Mouse (Mus musculus) retina, postnatal 7 days (tissue): Measurements from ENCODE around the gene Mgst2.

Source experiments
- DNase-seq: peaks from one replicate; pipeline ENCODE4 v3.0.0-alpha.2; 2012; ENCODE audit warnings: low read depth, low spot score

Mgst2 gene

GRCm38 (mm10) chr3:51654303-51655055, 5.7 kb upstream of the Mgst2 start:
- DNase-seq: no peak

DNA sequence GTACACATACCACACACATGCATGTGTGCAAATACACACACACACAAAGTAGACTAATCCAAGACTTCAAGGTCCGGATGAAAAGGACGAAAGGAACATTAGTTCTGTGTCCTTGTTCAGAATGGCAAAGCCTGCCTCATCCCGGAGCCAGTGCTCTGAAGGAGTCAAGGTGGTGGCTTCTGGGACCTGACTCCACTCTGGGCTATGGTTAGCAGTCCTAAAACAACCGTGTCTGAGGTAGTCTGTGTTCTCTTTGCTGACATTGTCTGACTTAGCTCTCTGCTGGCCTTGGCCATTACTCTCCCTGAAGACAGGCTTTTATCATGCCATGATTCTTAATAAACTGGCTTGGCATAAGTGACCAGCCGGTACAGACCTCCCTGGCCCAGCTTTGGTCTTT, 745 bp upstream of the Mgst2 start:
- no peak for DNase-seq

DNA sequence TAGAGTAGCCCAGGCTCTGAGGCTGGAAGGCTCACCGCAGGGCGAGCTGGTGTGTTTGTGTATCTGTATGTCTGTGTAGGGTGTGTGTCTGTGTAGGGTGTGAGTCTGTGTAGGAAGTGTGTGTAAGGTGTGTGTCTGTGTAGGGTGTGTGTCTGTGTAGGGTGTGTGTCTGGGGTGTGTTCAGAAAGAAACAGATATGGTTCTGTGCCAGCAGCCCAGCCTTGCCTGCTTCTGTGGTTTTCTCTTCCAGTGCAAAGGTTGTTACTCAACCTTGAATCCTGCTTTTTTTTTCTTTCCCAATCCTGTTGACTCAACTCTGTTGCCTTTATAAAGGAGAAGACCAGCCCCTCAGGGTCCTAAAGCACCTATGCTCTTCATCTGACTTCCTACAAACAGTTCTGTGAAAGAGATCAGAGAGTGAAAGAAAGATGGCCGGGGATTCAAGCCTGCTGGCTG, 689 bp downstream of the Mgst2 start:
- DNase-seq: no peak

DNA sequence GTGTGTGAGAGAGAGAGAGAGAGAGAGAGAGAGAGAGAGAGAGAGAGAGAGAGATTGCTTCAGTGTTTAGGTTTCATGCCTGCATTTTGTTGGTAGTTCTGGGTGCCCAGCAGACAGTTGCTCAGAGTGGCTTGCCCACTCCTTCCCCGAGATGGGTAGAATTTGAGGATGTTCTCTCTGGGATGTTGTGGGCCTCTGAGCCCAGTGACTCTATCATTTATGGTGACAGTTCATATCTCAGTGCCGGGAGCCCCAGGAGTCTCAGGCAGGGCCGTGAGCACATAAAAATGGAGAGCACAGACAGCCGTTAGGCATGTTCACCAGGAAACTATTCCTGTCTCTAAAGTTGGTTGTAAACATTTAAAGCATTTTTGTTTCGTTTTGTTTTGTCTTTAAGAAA, 1.2 kb downstream of the Mgst2 start:
- DNase-seq: no peak

GRCm38 (mm10) chr3:51661880-51662550, 1.9 kb downstream of the Mgst2 start:
- no peak for DNase-seq

- DNase-seq: no peak
These were observed 2.4 kb downstream of the Mgst2 start for GRCm38 (mm10) chr3:51662557-51662956.

DNA sequence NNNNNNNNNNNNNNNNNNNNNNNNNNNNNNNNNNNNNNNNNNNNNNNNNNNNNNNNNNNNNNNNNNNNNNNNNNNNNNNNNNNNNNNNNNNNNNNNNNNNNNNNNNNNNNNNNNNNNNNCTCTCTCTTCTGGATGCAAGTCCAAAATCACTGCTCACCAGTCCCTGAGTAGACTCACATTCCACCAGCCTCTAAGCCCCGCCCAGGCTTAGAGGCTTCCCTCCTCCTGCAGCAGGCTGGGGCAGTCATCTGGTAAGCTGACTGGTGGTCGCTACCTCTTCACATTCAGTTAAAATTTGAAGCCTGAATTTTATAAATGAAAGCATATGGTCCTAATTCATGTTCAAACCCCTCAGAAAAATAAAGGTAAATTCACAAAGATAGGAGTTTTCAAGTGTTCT, 8.4 kb downstream of the Mgst2 start:
- no peak for DNase-seq

DNA sequence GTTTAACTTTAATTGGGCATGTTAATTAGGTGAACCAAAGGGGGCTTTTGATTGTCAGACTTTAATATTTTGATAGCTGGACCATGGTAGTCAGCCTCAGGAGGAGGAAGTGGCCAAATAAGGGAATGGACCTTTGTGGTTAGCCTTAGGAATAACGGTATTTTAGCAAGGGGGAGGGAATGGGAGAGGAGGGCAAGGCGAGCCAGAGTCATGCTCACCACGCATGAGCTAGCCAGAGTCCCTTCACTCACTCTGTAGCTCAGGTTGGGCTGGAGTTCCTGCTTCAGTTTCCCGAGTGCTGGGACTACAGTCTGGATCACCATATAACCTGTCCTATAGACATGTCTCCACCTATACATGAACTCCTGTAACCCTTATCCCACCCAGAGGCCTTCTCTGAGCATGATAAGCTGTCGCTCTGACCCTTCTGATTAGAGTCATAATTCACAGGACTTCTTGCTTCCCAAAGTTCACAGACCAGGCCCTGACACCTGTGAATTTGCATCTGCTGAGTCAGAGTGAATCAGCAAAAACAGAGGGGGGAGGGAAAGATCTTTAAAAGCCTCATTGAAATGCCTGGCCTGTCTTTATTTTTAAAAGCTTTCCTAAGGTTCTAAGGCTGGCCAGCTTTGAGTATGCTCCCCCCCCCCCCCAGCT, 10.4 kb downstream of the Mgst2 start:
- DNase-seq: no peak

DNA sequence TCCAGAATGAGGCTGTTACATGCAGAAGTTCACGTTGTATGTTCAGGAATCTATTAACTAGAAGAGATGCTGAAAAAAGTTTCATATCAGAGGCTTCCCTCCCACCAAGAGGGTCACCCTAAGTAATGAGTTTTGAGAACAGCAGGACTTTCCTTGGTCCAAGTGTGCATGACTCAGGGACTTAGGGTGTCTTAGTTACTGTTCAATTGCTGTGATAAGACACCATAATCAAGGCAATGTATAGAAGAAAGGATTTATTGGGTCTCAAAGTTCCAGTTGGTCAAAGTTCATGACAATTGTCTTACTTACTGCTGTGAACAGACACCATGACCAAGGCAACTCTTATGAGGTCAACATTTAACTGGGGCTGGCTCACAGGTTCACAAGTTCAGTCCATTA, 10.9 kb downstream of the Mgst2 start:
- no peak for DNase-seq

DNA sequence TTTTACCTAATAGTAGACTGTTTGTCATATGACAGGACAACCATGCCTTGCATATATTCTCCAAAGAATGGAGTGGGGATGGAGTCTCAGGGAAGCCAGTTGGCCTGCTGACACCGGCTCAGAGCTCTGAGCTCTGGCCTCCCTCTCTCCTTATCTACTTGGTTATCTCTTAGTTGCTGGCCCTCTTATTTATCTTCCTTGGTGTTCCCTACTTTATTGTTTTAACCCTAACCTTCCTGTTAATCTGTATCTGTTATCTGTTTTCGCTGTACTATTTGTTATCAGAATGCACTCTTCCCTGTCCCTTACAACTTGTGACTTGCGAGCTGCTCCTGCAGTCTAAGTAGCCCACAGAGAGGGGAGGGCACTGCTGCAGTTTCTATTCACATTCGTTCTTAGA, 12.5 kb downstream of the Mgst2 start:
- DNase-seq: no peak

DNA sequence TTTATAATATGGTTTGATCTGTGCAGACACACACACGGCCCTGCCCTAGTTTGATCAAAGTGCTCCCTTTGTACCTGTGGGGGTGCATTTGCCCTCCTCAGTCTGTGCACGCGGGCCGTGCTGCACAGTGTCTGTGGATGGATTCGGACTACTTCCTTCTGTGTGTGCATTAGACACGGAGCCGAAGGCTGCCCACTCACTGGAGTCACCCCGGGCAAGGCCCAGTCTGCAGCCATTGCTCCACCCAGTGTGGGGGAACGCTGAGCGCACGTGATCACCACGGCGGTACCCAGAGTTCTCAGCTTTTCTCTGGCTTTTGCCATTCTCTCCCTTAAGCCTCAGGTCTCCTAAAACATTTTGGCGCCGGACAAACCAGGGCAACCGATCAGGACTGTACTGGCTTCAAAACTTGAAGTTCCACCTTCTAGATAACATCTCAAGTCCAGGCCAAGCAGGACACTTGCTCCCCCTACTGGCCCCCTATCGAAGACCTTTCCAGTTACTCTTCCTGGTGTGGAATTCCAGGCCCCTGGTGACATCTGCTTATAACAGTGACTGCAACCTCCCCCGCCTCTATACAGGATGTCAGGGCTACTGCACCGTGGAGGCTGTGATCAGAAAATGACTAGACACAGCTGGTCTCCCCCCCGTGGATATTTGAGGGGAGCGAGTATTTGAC, 13.4 kb downstream of the Mgst2 start:
- no peak for DNase-seq

DNA sequence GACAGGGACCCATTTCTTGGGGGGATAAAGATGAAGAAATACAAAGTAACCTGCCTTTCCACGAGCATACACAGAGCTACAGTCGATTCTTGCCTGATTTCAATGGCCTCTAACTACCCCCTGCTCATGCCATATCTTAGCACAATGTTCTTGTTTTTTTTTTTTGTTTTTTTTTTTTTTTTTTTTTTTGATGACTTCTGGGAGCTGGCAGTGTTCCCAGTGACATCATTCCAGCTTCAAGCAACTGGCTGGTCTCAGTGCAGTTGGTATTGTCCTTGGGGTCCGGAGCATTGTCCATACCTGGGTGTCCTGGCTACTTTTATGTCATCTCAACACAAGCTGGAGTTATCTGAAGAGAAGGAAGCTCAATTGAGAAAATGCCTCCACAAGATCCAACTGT, 14.8 kb downstream of the Mgst2 start:
- no peak for DNase-seq

DNA sequence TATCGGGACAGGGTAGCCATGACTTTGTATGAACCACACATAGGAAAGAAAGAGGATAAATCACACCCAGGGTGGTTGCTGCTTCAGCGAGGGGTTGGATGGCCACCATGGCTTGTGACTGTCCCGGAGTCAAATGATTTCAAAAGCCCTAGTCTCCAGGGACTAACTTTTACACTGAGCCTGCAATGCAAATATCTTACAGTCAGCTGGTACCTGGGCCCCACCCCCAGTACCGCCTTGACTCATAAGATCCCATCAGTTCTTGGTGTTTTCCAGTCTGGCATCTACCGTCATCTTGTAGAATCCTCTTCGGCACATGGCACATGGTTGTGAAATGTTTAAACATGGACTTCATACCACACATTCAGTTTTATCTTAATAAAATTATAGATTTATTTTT, 25.4 kb downstream of the Mgst2 start:
- DNase-seq: no peak

DNA sequence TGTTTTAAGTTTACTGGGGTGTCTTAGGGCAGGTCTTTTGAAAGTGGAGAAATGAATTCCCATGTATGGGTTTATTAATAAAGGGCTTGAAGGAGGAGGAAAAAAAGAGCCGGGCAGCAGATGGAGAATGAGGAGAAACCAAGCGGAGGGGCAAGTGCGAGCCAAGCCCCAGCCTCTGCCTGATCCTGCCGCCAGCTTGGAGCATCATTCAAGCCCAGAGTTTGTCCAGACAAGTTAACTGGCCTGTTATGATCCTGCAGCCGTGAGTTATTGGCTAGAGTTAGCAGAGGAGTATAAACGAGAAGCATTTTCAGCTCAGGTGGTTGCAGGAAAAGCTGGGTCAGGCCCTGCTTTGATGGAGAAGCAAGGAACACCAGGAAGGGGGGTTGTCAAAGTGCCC, 26.2 kb downstream of the Mgst2 start:
- no peak for DNase-seq

GRCm38 (mm10) chr3:51686791-51687190, 26.6 kb downstream of the Mgst2 start:
- no peak for DNase-seq

DNA sequence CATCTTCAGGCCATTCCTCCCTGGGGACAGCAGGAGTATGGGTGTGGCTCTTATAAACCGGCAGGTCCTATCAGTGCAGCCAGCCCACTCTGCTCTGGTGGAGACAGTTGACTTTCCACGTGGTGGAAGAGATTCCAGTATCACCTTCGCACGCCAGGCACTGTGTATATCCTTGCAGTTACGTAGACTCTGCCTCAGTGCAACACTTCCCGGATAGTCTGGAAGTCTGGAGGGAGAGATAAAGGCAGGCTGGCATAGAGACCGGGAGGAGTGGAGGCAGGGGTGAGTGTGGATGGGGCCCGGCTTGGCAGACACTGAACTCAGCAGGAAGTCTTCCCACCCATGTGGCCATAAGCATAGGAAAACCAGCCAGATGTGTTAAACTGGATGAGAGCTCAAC, 28.6 kb downstream of the Mgst2 start:
- no peak for DNase-seq

DNA sequence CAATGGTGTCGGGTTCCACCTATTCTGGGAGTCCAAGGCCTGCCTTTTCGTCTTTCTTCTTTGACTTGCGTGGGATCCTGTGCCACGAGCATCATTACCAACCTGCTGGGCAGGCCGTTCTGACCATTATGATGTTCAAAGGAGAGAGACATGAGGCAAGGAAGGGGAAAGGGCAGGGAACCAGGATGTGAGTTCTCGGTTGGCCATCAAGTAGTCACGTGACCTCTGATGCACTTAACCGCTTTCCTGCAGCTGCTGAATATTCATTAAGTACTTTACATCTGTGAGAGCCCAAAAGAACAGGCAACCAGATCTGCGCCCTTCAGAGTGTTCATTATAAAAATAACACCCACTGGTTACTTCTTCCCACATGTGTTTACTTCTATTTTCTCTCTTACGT, 33.0 kb downstream of the Mgst2 start:
- DNase-seq: no peak

GRCm38 (mm10) chr3:51694576-51694975, 34.4 kb downstream of the Mgst2 start:
- DNase-seq: no peak

DNA sequence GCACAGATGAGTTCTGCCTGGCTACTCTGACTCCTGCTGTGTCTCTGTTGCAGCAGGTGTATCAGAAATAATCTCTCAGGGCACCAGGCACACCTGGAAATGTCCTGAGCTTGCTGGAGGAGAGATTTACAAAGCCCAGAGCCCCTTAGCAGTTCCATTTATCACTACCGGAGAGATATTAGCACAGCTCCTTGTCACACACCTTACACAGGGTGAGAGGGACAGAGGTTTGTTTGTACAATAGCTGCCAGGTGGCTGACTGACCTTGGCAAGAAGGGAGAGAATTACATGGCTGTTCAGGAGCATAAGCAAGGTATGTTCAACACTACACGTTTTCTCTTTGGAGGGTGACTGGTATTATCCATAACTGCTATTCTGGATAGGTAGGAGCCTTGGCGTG, 35.6 kb downstream of the Mgst2 start:
- DNase-seq: no peak

GRCm38 (mm10) chr3:51697931-51698330, 37.8 kb downstream of the Mgst2 start:
- DNase-seq: no peak

GRCm38 (mm10) chr3:51700123-51700522, 40.0 kb downstream of the Mgst2 start:
- no peak for DNase-seq

- no peak for DNase-seq
These were observed 40.6 kb downstream of the Mgst2 start for GRCm38 (mm10) chr3:51700731-51701280.
